Mouse (Mus musculus) gastrocnemius, postnatal 36 days (tissue): ENCODE measurements around the gene Lrrc8e. TPM values are rescaled to one million over a fixed set of nuclear protein-coding genes. Genes with fewer than 3 reads are reported as not detected.
A peak's percentile ranks its signal among the peaks of the same experiment; 100 is the strongest.

Source experiments
- DNase-seq, 2 experiments: peaks; one replicate each; pipeline ENCODE4 v3.0.0; 2022
- intact Hi-C: fragments of 180-260 bp; cut with DNase I; formaldehyde crosslinking; loops from one replicate; pipeline ENCODE4 v1.15.1; 2025
- long read RNA-seq, 2 experiments: library from polyadenylated mRNA; stranded (forward); transcript quantifications; one replicate each; pipeline ENCODE4 v2.0.0; 2021
- total RNA-seq, 2 experiments: library from RNA; stranded (reverse); gene quantifications; 2 replicates each; pipeline ENCODE4 v1.2.3; 2021

Gene Lrrc8e
- under 1 TPM in 1 of 2 experiments, not detected in 1; 0.07 TPM for total RNA-seq
- long read RNA-seq, experiment 1 = 0 reads
- long read RNA-seq, experiment 2 = 0 reads

- DNase-seq = no peak
- intact Hi-C loops = no loop called here
These were observed at the start of gene Lrrc8e for GRCm38 (mm10) chr8:4226739-4227347. Gene Lrrc8e, plus strand, starts transcription at chr8:4226827.

GRCm38 (mm10) chr8:4183409-4183808 is 43.2 kb upstream of the Lrrc8e start:
- DNase-seq = no peak
- intact Hi-C loops = no loop called here

DNA sequence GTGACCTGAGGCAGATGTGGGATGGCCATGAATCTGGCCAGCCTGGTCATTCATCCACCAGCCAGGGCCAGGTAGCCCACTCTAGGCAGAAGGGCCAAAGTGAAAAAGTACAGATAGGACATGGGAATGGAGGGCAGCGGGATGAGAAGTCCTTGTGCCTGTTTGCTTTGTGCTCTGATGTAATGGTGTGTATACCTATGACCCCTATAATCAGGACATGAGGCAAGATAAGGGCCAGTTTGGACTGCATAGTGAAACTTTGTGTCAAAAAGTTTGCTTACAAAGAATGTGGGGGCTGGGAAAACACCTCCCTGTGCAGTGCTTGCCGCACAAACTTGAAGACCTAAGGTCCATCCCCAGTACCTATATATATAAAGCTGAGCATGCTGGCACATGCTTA is 40.5 kb upstream of the Lrrc8e start:
- no peak for DNase-seq
- intact Hi-C loops = no loop called here

DNA sequence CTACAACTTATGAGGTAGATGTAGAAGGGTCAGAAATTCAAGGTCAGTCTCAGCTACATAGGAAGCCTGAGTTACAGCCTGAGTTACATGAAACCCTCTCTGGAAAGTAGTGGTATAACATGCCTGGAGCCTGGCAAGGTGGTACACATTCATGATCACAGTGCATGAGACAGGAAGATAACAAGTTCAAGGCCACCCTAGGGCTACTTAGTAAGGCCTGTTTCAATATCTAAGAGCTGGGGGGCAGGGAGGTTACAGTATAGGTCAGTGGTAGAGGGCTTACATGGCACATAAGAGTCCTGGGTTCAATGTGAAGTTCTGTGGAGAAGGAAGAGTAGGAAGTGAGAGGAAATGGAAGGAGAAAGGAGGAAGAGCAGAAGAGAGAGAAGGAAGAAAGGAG is 38.0 kb upstream of the Lrrc8e start:
- DNase-seq = no peak
- intact Hi-C loops = no loop called here

DNA sequence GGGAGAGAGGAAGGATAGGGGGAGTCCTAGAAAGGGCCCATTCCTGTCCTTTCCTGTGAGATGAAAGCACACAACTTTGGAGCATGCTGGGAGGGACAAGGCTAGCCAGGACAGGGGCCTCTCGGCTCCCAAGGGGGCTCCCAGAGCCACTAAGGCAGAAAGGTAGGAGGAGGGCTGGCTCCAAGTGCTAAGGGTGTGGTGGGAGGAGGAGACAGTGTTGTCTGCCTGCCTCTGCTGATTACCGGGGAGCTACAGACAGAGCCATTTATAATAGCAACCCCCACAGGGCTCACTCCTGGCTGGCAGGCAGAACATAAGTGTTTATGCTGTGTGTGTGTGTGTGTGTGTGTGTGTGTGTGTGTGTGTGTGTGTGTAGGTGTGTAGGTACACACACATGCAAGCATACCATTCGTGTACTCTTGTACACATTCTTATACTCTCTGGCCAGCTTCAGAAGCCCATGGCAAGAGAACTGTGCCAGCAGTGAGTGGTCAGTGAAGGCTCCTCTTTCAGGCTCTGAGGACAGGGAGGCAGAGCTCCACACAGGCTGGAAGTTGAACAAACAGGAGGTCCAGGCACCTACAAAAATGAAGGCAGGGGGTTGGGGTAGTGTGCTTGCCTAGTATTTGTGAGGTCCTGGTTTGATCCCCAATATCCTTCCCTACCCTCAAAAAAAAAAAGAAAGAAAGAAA is 37.5 kb upstream of the Lrrc8e start:
- DNase-seq = no peak
- intact Hi-C loops = no loop called here

- intact Hi-C loops = loop anchor here (2.0 to 5.0 kb wide), 3 partner anchors 42 to 325 kb away; no protein-coding TSS in a partner anchor
- DNase-seq = no peak
These were observed 34.3 kb upstream of the Lrrc8e start for GRCm38 (mm10) chr8:4192305-4192704.

DNA sequence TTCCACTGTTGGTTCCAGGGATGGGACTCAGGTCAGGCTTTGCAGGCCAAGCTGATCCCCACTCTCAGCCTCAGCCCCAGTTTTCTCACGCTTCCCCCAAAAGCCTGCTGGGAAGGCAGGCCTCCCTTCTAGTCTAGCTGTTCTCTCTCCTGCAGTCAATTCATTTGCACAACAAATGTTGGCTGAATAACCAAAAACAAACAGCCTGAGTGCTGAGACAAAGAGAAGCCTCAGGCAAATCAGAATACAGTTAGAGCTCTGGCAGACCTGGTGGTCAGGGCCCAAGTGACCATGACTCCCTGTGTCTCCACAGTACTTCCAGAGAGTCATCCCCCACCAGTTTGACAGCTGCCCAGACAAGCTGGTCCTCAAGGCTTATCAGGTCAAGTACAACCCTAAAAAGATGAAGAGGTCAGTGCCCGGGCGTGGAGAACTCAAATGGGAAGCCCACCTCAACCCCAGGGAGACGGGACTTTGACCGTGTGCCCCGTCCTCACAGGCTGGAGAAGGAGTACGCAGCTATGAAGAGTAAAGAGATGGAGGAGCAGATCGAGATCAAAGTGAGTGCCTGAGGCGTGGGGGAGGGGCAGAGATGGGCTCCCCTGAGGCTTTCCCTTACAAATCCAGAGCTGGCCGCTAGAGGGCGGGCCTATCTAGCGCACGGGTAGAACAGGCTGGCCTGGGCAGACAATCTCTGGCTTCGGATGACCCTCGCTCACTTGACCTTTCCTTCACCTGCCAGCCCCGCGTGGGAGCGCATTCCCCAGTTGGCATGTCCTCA is 33.6 kb upstream of the Lrrc8e start:
- peak; percentile 80 to 82 for DNase-seq
- intact Hi-C loops = loop anchor here (2.0 to 5.0 kb wide), 3 partner anchors 42 to 324 kb away; no protein-coding TSS in a partner anchor

GRCm38 (mm10) chr8:4193588-4193894 is 33.1 kb upstream of the Lrrc8e start:
- intact Hi-C loops = loop anchor here (2.0 to 5.0 kb wide), 3 partner anchors 41 to 324 kb away; no protein-coding TSS in a partner anchor
- no peak for DNase-seq

DNA sequence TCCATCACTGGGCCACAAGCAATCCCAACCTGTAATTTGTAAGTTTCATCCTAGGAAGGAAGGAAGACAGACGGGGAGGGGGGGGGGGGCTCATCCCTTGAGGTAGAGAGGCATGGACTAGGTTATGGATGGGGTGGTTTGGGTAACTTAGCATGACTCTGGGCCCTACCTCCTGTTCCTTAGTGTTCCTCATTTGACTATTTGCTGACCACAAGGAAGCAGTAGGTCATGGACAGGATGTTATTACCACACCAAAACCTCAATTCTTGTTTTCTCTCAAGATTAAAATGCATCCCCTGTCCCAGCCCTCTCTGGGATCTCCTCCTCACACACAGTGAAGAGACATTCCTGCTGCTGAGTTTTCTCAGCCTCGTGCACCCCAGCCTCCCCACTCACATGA is 25.3 kb upstream of the Lrrc8e start:
- no peak for DNase-seq
- intact Hi-C loops = no loop called here

GRCm38 (mm10) chr8:4205246-4206123 is 21.1 kb upstream of the Lrrc8e start:
- DNase-seq = no peak
- intact Hi-C loops = no loop called here

DNA sequence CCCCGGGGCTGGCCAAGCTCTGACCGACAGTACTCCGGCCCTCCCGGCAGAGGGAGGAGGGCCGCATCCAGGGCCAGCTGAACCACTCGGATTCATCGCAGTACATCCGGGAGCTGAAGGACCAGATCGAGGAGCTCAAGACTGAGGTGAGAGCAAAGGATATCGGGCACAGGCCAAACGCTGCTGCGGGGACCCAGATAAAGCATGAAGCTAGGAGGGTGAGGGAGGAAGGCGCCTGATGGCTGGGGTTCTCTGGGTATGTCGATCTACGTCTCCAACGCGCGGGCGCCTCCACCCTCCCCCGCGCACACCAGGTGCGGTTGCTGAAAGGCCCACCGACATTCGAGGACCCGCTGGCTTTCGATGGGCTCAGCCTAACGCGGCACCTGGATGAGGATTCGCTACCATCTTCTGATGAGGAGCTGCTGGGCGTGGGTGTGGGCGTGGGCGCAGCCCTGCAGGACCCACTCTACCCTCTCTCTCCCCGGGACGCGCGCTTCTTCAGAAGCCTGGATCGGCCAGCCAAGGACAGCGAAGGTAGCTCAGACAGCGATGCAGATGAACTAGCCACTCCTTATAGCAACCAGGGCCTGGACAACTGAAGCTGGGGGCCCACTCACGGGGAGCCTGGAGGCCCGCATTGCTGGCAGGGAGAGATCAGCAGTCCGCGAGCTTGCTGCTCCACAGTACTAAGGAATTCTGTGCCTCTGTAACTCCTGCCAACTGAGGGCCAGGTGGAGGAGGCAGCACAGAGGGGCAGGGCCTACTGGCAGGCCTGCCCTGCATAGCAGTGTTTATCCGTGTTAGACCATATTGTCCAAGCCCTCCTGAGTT is 20.2 kb upstream of the Lrrc8e start:
- intact Hi-C loops = no loop called here
- DNase-seq = no peak

DNA sequence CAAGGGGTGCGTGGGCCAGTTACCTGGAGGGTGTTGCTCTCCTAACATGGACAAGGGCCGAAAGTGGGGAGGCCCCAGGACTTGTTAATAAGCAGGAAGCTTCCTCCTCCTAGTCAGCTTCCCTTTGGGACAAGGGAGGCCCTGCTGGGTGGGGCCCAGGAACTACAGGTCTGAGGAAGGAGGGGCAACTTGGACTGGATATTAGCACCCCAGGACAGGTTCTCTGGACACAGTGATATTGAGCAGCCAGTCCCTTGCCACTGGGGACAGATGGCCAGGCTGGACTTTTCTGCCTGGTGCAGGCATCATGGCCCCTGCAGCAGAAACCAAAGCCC is 19.6 kb upstream of the Lrrc8e start:
- intact Hi-C loops = no loop called here
- DNase-seq = no peak

GRCm38 (mm10) chr8:4211097-4211496 is 15.5 kb upstream of the Lrrc8e start:
- no peak for DNase-seq
- intact Hi-C loops = no loop called here

DNA sequence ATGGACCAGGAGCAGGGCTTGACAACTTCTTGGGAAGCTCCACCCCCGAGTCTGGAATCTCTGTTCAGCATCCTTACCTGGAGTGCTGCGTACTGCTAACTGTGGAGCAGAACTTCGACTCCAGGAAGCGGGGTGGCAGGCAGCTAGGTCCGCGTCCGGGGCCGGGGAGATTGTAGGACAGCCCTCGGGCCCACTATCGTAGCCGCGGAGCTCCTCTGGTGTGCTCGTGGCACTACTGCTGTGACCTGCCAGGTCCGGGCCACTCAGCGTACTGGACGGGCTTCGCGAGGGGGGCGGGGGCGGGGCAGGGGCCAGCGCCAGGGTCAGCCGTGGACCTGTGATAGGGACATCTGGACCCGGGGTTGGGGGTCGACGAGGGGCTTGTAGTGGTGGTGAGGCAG is 13.8 kb upstream of the Lrrc8e start:
- intact Hi-C loops = no loop called here
- no peak for DNase-seq

GRCm38 (mm10) chr8:4213210-4214005 is 13.2 kb upstream of the Lrrc8e start:
- intact Hi-C loops = no loop called here
- DNase-seq = peak in 1 of 2 experiments; percentile 28

DNA sequence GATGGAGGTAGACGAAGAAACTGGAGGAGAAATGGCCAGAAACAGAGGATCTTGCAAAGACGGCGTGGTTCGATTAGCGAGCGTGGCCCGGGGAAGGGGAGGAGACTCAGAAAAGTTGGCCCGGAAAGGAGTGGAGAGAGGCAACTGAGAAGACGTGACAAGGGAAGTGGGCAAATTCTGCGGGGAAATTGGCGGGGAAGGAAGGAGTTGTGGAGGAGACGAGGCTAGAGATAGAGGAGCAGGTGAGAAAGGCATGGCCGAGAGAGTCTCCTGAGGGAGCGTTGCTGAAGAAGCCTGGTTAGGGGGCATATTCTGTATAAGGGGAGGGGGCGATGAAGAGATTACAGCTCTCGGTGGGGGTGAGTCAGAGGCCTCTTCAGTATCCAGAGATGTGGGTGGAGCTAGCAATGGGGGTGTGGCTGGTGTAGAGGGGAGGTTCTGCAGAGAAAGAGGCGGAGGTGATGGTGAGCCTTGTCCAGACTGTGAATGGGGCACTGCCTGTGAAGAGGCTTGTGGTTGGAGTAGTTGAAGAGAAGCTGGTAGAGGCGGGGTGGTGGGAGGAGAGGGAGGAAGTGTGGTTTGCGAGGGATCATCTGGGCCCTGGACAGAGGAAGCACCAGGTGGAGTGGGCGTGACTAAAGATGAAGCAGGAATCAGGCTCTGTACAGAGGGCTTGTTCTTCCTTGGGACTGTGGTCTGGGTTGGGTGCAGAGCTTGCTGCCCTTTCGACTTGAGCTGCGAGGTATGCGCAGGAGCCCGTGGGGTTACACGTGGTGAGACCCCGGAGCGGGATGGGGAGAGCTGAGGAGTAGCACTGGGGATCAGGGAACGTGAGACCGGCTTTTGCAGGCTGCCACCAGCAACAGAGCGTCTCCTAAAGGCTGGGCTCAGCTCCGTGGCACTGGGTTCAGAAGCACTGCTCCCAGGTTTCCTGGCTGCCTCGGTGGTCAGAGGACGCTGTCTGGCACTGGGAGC is 12.3 kb upstream of the Lrrc8e start:
- intact Hi-C loops = no loop called here
- no peak for DNase-seq

GRCm38 (mm10) chr8:4216296-4216695 is 10.3 kb upstream of the Lrrc8e start:
- DNase-seq = no peak
- intact Hi-C loops = no loop called here
